Mouse (Mus musculus): ENCODE results near the gene Mbnl1.

- TF ChIP-seq FLI1 (IDR thresholded peaks at IDR 0.05; ENCODE audit: low read length) (no peak), GATA1 (IDR thresholded peaks at IDR 0.05; ENCODE audit: borderline replicate concordance, low read length) (no peak)
These were observed 27.3 kb downstream of the Mbnl1 start for GRCm38 (mm10) chr3:60499718-60500450.

All from megakaryocyte, embryonic 14.5 days (primary cell).